Mouse (Mus musculus): Measurements from ENCODE around the gene Tmsb10. TPM values are rescaled to one million over a fixed set of nuclear protein-coding genes. Genes with fewer than 3 reads are reported as not detected.

Tmsb10 gene
- total and polyA plus RNA-seq, 3 experiments, result 31.7 to 91.3 TPM; not detected in 1

DNA sequence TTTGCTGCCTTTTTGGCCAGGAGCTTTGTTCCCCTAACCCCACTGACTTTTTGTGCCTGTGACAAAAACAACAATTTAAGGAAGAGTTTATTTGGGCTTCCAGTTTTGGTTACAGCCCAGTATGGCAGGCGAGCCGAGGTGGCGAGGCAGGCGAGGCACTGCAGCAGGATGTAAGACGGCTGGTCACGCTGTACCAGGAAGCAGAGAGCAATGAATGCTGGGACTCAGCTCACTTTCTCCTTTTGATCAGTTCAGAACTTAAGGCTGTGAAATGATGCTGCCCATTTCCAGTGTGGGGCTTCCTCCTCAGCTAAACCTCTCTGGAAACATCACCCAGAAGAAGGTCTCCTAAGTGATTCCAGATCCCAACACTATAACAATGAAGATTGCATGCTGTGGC, 23.3 kb upstream of the Tmsb10 start:
- TF ChIP-seq HCFC1 (IDR thresholded peaks at IDR 0.05; ENCODE audit: low read depth, low read length) (no peak), CHD1 (IDR thresholded peaks at IDR 0.05; ENCODE audit: low read depth, low read length) (no peak), JUND (IDR thresholded peaks at IDR 0.05; ENCODE audit: low read depth, low read length) (no peak), MAX (IDR thresholded peaks at IDR 0.05; ENCODE audit: low read length) (no peak), POLR2AphosphoS2 (IDR thresholded peaks at IDR 0.05; ENCODE audit: low read length) (no peak), GATA1 (IDR thresholded peaks at IDR 0.05; ENCODE audit: low read depth, low read length) (no peak), MAFK (IDR thresholded peaks at IDR 0.05; ENCODE audit: borderline replicate concordance, low read depth, low read length) (no peak), ELF1 (IDR thresholded peaks at IDR 0.05; ENCODE audit: low read depth, low read length) (no peak), MAZ (IDR thresholded peaks at IDR 0.05; ENCODE audit: low read depth, low read length) (no peak), CHD2 (IDR thresholded peaks at IDR 0.05; ENCODE audit: low read length) (no peak)
- Histone ChIP-seq H3K9me3 (replicated peaks; ENCODE audit: insufficient read depth, low read length) (no peaks in the 10 kb centered on the region), H3K79me2 (ENCODE audit: control insufficient read depth, insufficient read depth, low read length, poor library complexity) (no peaks in the 10 kb centered on the region), H3K4me1 (ENCODE audit: control insufficient read depth in 1 of 2, insufficient read depth in 2 of 2, low read length in 2 of 2) (no peaks in the 10 kb centered on the region), H3K36me3 (ENCODE audit: control insufficient read depth in 1 of 2, insufficient read depth in 2 of 2, low read length in 2 of 2) (no peaks in the 10 kb centered on the region), H3K27ac (ENCODE audit: control insufficient read depth, low read depth, low read length) (no peak overlapping the region), H3K9ac (ENCODE audit: control insufficient read depth, low read depth, low read length, poor library complexity, severe bottlenecking) (no peak overlapping the region), H3K27me3 (ENCODE audit: control insufficient read depth in 1 of 2, insufficient read depth in 2 of 2, low read length in 2 of 2) (peaks cover 0 to 2% of the 10 kb centered on the region in 2 experiments; a peak in 3 of 4 replicates), H3K4me3 (ENCODE audit: control insufficient read depth in 1 of 2, insufficient read depth in 1 of 2, low read depth in 2 of 2, low read length in 2 of 2) (no peak overlapping the region)
- DNase-seq (ENCODE audit: low read depth, low spot score), result no peak

- H3K9me3 ChIP-seq (replicated peaks; ENCODE audit: insufficient read depth, low read length), result no peaks in the 10 kb centered on the region
- H3K36me3 ChIP-seq (ENCODE audit: control insufficient read depth in 1 of 2, insufficient read depth in 2 of 2, low read length in 2 of 2), result no peaks in the 10 kb centered on the region
- no peak overlapping the region for H3K27ac ChIP-seq (ENCODE audit: control insufficient read depth, low read depth, low read length)
- H3K4me3 ChIP-seq (ENCODE audit: control insufficient read depth in 1 of 2, insufficient read depth in 1 of 2, low read depth in 2 of 2, low read length in 2 of 2), result no peak overlapping the region
- H3K79me2 ChIP-seq (ENCODE audit: control insufficient read depth, insufficient read depth, low read length, poor library complexity), result no peaks in the 10 kb centered on the region
- no peak overlapping the region for H3K9ac ChIP-seq (ENCODE audit: control insufficient read depth, low read depth, low read length, poor library complexity, severe bottlenecking)
- TF ChIP-seq CHD1 (IDR thresholded peaks at IDR 0.05; ENCODE audit: low read depth, low read length) (no peak), USF1 (IDR thresholded peaks at IDR 0.05; ENCODE audit: low read depth, low read length) (no peak), CTCF (IDR thresholded peaks at IDR 0.05 in 2 of 3, conservative IDR thresholded peaks at IDR 0.05 in 1 of 3; ENCODE audit: control insufficient read depth in 1 of 3, insufficient read depth in 1 of 3, low read depth in 2 of 3, low read length in 3 of 3, poor library complexity in 1 of 3, severe bottlenecking in 1 of 3) (no peak), NRF1 (IDR thresholded peaks at IDR 0.05; ENCODE audit: insufficient read depth, low read depth, low read length, poor library complexity, severe bottlenecking) (no peak), ZNF384 (IDR thresholded peaks at IDR 0.05; ENCODE audit: low read depth, low read length) (no peak), ZC3H11A (IDR thresholded peaks at IDR 0.05; ENCODE audit: low read depth, low read length) (no peak), BHLHE40 (IDR thresholded peaks at IDR 0.05; ENCODE audit: borderline replicate concordance, low read depth, low read length) (no peak), KAT2A (conservative IDR thresholded peaks at IDR 0.05; ENCODE audit: low read depth, low read length) (no peak), MEF2A (IDR thresholded peaks at IDR 0.05; ENCODE audit: extremely low read depth, insufficient replicate concordance, low read depth, low read length, poor library complexity, severe bottlenecking) (no peak), MAZ (IDR thresholded peaks at IDR 0.05; ENCODE audit: low read depth, low read length) (no peak), E2F4 (IDR thresholded peaks at IDR 0.05; ENCODE audit: borderline replicate concordance, low read depth, low read length) (no peak), UBTF (IDR thresholded peaks at IDR 0.05; ENCODE audit: borderline replicate concordance, insufficient read depth, low read depth, low read length) (no peak), MAX (IDR thresholded peaks at IDR 0.05; ENCODE audit: low read length) (no peak), ELF1 (IDR thresholded peaks at IDR 0.05; ENCODE audit: low read depth, low read length) (no peak), POLR2AphosphoS2 (IDR thresholded peaks at IDR 0.05; ENCODE audit: low read length) (no peak)
- no peaks in the 10 kb centered on the region for H3K4me1 ChIP-seq (ENCODE audit: control insufficient read depth in 1 of 2, insufficient read depth in 2 of 2, low read length in 2 of 2)
- no peak for DNase-seq (ENCODE audit: low read depth, low spot score)
- peaks cover 0 to 2% of the 10 kb centered on the region in 2 experiments; a peak in 3 of 4 replicates for H3K27me3 ChIP-seq (ENCODE audit: control insufficient read depth in 1 of 2, insufficient read depth in 2 of 2, low read length in 2 of 2)
These were observed 22.6 kb upstream of the Tmsb10 start for GRCm38 (mm10) chr6:72981124-72981651.
